Mouse (Mus musculus) ZHBTc4 (cell line): ENCODE measurements around the gene Dmd.
A peak's percentile ranks its signal among the peaks of the same experiment; 100 is the strongest.

Source experiments
- DNase-seq: peaks from one replicate; pipeline ENCODE4 v3.0.0-alpha.2; 2011; ENCODE audit warnings: low read depth, low spot score

Gene Dmd

DNA sequence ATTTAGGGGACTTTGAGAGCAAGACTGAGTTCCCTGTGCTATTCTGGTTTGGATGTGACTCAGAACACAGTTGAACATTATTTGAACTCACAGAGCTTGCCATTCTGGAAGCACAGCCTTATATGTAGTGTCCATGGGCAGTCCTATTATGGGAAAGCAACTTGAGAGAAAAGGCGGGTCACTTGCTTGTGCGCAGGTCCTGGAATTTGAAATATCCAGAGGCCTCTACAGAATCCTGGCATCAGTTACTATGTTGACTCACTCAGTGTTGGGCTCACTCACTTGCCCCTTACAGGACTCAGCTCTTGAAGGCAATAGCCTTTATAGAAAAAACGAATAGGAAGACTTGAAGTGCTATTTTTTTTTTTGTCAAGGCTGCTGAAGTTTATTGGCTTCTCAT, at the start of gene Dmd:
Dmd (plus strand) TSS at position 241 of the 400 bp plus-strand sequence.
- DNase-seq, result no peak

DNA sequence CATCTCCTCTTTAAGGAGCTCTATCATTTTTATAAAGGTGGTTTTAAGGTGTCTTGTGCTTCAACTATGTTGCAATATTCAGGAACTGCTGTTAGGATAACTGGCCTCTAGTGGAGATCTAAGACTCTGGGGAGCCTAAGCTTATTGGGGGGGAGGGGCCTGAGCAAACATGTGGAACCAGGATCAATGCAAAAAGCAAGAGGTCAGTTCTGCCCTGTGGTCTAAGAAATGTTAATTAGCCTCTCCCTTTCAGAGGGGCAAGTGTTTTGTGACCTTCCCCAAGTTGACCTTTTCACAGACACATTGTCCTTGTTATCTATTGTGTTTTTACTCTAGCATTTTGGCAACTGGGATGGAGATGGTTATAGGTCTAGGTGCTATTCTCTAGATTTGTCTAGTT, 47.2 kb upstream of the Dmd start:
- DNase-seq, result peak; percentile 28

GRCm38 (mm10) chrX:82987683-82988082, 39.0 kb downstream of the Dmd start:
- DNase-seq, result no peak

DNA sequence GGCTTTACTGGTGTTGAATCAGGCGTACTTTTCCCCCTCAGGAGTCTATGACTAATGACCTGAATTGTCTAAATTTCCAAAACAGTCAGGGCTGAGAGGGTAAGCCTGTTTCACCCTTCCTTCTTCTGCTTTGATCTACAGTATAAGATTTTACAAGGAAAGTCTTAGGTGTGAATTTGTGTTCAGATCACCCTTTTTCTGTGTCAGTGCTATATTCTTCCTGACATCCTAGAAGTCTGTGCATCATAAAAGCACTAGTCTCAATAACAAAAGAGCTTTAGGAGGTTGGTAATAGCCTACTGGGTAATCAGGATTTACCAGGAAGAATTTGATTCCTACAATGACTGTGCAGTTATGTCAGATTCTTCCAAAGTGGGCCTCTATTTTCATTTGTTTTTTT, 101.5 kb downstream of the Dmd start:
- peak; percentile 32 for DNase-seq

- no peak for DNase-seq
Observed at GRCm38 (mm10) chrX:83116171-83116876, 167.7 kb downstream of the Dmd start.

- no peak for DNase-seq
Observed at GRCm38 (mm10) chrX:83117198-83117597, 168.5 kb downstream of the Dmd start.

DNA sequence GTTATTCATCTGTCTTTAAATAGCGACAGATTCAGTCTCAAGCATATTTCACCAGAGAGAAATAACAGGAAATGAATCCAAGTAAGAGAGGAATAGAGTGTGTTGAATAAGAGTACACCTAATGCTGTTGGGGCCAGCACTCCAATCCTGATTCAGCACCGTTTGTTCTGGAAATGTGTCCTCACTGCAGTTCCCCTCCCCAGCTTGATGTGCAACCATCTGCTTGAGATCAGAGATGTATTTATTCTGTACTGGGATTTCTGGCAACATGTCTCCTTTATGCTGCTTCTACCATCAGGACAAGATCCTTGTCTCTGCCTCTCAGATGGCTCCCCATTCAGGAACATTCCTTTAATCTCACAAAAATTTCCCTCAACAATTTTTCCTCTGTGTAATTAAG, 271.9 kb downstream of the Dmd start:
- DNase-seq, result no peak

DNA sequence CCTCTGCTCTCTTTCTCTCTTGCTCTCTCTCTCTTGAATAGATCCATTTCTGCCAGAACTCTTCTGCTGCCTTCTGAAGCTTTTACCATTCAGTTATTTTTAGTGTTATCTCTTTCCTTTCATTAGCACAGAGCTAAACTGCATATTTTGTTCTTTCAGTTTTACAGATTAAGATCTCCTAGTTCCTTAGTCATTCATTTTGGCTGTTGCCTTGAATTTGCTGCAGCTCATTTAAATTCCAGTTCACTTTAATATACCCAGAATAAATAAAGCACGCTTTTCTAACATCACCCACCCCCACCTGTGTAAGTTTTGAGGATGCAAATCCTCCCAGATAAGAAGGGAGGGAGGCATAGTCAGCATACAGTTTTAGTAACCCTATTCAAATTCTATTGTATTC, 272.4 kb downstream of the Dmd start:
- DNase-seq, result no peak

GRCm38 (mm10) chrX:83487598-83487997, 538.9 kb downstream of the Dmd start, which contains the start of gene Tsga8:
Gene Tsga8 (minus strand): TSS chrX:83487924.
- DNase-seq, result peak; percentile 0

DNA sequence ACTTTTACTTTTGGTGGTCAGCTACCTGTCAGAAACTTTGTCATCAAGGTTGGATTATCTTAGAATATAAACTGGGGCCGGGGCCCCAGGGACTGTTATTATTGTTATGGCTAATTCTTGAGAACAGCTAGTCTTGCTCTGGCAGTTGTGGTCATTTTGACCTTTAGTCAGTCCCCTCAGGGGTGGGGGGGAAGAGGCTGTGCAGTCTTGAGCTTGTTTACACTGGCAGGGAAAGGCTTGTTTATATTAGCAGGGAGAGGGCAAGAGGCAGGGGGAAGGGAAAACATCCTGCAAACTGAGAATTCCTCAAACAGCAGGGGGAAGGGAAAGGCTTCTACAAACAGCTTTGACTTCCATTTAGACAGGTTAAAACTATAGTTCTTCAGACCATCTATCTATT, 726.3 kb downstream of the Dmd start:
- DNase-seq, result no peak

DNA sequence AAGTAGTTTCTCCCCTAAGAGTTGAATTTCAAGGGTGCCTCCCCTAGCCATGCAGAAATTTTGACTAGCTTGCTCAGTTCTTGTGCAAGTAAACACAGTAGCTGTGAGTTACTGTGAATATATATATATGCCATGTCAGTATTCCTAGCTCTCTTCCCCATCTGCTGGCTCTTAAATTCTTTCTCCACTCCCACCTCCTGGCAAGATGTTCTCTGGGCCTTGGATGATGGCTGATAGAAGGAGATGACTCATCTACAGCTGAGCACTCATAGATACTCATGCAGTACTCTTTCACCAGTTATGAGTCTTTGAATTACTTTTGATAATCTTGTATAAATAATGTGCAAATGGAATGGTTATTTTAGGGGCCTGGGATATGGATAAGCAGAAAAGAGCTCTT, 737.9 kb downstream of the Dmd start:
- no peak for DNase-seq

GRCm38 (mm10) chrX:83740533-83740932, 791.9 kb downstream of the Dmd start:
- no peak for DNase-seq

DNA sequence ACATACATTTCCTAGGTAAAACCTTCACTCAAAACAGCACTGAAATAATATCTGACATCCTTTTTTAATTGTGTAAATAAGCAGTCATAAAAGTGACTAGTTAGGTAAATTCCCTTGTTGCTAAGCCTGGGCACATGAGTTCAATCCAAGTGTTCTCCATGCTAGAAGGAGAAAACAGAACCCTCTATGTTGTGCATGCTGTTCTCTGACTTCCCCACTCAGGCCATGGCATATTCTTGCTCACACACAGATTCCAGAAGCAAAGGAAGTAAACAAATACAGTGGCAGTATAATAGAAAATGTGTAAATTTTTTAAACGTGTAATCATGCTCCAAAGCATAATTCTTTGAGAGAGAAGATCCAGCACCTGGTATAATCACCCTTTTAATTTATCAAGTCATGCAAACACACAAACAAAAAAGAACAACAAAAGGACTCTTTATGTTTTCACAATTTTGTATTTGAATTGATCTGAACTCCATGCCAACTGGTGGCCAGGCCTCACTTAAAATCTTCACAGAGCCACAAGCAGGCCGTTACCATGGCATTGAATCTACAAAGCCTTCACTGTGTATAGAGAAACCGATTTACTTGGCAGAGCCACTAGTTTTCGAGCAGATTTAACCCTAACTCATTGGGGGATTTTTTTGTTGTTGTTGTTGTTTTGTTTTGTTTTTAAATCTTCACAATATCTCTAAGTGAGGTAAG, 797.8 kb downstream of the Dmd start:
- no peak for DNase-seq

GRCm38 (mm10) chrX:83787406-83787805, 838.7 kb downstream of the Dmd start:
- DNase-seq, result no peak

DNA sequence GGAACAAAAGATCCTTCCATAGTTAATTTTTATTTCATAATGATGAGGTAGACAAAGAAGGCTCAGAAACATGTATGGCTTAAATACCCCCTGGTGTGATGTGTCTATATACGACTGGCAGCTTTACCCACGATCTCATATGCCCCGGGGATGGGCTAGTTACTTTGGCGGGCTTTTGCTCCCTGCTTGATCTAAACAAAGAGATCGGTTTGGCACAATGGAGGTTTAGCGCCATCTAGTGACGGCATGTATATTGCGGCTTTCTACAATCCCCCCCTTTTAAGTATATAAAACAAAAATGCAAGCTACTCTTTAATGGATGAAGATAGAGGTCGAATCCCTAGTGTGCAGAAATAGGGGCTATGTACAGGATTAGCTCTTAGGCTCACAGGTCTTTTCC, 918.8 kb downstream of the Dmd start:
- peak; percentile 52 for DNase-seq

- DNase-seq, result peak; percentile 73
Observed at GRCm38 (mm10) chrX:83875389-83875788, 926.7 kb downstream of the Dmd start.

GRCm38 (mm10) chrX:83975895-83976294, 1027.2 kb downstream of the Dmd start:
- DNase-seq, result no peak

DNA sequence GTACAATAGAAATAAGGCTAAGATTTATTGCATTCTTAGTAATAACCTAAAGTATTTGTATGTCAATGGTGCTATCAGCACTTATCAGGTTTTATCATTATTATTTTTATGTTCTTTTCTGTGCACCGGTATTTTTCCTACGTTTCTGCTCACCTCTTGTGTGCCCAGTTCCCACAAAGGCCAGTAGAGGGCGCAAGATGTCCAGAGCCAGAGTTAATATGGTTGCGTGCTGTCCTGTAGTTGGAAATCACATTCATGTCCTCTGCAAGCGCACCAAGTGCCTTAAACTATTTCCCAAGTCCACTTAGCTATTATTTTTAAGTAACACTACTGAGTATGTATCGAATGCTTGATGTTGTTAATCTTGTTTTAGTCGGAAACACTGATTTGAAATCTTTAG, 1052.6 kb downstream of the Dmd start:
- DNase-seq, result peak; percentile 45

DNA sequence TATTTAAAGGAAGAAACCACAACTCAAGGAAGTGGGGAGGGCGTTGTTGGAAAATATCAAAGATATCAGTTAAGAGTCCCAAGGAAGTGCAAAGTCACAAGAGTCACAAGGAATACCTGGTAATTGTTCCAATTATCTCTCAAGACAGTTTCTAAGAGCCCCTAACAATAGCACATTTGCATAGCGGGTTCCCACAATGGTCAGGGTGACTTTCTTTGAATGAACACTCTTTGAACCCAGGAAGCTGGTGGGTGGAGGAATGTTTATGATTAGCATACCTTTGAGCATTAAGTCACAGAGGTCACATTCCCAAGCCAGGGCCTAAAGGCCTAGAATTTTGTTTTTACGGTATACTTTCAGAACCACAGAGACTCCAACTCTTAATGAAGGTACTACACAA, 1113.8 kb downstream of the Dmd start:
- DNase-seq, result peak; percentile 50

DNA sequence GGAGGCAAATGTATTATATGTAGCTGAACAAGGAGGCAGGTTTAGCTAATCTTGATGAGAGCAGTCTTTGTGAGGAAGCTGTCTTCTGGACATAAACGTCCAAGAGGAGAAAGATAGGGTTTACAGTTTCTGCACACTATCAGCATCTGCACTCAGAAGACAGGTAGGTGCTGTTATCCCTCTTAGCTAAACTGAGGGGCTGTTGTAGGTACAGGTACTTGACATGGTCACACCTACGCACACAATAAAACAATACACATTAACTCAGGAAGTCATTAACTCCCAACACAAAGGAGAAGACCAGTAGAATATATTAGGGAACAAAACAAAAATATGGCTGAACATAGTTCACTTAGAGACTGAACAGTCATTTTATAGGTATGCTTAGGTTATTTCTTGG, 1217.2 kb downstream of the Dmd start:
- no peak for DNase-seq

DNA sequence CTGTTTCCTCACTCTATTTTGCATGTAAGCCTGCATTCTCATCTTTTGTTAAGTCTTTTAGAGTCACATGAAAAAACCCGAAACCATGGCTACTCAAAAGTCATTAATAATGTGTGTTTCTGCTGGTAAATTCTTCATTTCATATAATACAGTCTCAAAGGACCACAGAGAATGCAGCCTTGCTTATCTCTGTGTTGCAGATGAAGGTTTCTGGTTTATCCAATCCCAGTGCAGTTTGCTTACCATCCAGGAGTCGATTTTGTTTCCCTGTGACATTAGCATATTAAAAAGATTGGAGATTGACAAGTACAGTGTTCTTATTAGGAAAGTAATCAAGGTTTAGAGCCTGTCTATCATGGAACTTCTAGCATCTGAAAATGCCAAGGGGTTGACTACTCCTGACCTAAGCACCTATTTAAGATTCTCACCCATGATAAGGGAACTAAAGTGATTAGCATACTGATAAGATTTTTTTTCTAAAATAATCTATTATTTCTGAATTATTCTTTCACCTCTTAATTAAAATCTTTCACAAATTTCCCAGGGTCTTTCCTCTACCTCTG, 1292.7 kb downstream of the Dmd start:
- DNase-seq, result no peak

GRCm38 (mm10) chrX:84330593-84330992, 1381.9 kb downstream of the Dmd start:
- DNase-seq, result no peak

DNA sequence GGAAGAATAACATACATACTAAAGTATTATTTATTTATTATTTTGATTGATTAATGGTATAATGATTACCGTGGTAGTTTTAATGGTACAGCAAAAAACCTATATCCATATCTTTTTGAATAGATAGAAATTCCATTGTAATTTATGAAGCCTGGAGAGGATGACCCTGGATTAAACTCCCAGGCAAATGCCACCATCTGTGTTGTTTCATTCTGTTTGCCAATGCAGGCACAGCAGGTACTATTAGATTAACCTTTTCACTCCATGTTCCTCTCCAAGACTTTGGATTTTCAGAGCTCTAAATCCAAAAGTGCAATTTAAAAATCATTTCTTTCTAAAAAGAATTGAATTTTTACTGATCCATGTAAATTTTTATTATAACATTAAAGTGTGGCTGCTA, 1383.5 kb downstream of the Dmd start:
- DNase-seq, result no peak
